Comparison of ENCODE assay signal across 11 mouse cellular contexts in genomic region chr3:87097969-87098946, GRCm38 (mm10).
A peak's percentile ranks its signal among the peaks of the same experiment; 100 is the strongest.
DNase-seq lines count a peak whose midpoint lies in the region; ATAC-seq and TF ChIP-seq lines count a peak whose summit lies in the region.
"Had no signal": no experiment of that assay in that cellular context is flagged by ENCODE, and none has a peak within 500 bp of the region (broad histone marks: within the 10 kb centered on the region; RNA-seq: fewer than 3 reads in every experiment).

No protein-coding gene starts in this region.

- H3K27me3 ChIP-seq in midbrain, embryonic 13.5 days, result no peaks in the 10 kb centered on the region
- no peaks in the 10 kb centered on the region for H3K27me3 ChIP-seq in midbrain, embryonic 10.5 days (ENCODE audit: low read depth, poor library complexity, severe bottlenecking)

- peak; percentile 28 to 44 for DNase-seq in cerebellum, postnatal 10 days
- no peak for DNase-seq in cerebellum, adult 11 months
- DNase-seq in midbrain, embryonic 10.5 days (ENCODE audit: low spot score), result no peak
- peak; percentile 39 to 49 for DNase-seq in layer of hippocampus, adult 2 months (ENCODE audit: low spot score in 2 of 2)
- DNase-seq in testis, postnatal 10 days (ENCODE audit: low spot score), result peak; percentile 71
- no peak for DNase-seq in embryo, embryonic 11 days
- no peak for DNase-seq in urinary bladder, postnatal 4 days (ENCODE audit: low spot score in 2 of 2)
- DNase-seq: lung, postnatal 4 days had no signal

- H3K4me1 ChIP-seq in midbrain, embryonic 13.5 days (replicated peaks), result peaks cover 38% of the 10 kb centered on the region
- H3K4me1 ChIP-seq in midbrain, embryonic 10.5 days, result peaks cover 44% of the 10 kb centered on the region

- peaks cover 19% of the 10 kb centered on the region for H3K36me3 ChIP-seq in midbrain, embryonic 13.5 days
- peaks cover 67% of the 10 kb centered on the region for H3K36me3 ChIP-seq in midbrain, embryonic 10.5 days

- 79% methylated on average over 19 of the region's 19 CpGs for WGBS in midbrain, embryonic 13.5 days
- 87% methylated on average over 19 of the region's 19 CpGs for WGBS in midbrain, embryonic 10.5 days

- no peak overlapping the region for H3K4me2 ChIP-seq in midbrain, embryonic 13.5 days (replicated peaks)

- peak overlapping the region; percentile 67 for H3K27ac ChIP-seq in midbrain, embryonic 13.5 days
- no peak overlapping the region for H3K27ac ChIP-seq in midbrain, embryonic 10.5 days (replicated peaks)
- peak overlapping the region; percentile 86 for H3K27ac ChIP-seq in layer of hippocampus, adult 2 months
- H3K27ac ChIP-seq: kidney, postnatal 0 days had no signal

- H3K9ac ChIP-seq in midbrain, embryonic 13.5 days (replicated peaks), result no peak overlapping the region

- H3K9me3 ChIP-seq in midbrain, embryonic 13.5 days, result no peaks in the 10 kb centered on the region
- no peaks in the 10 kb centered on the region for H3K9me3 ChIP-seq in midbrain, embryonic 10.5 days (replicated peaks)

- H3K4me3 ChIP-seq in midbrain, embryonic 13.5 days (replicated peaks), result no peak overlapping the region
- no peak overlapping the region for H3K4me3 ChIP-seq in midbrain, embryonic 10.5 days
- H3K4me3 ChIP-seq in layer of hippocampus, adult 2 months, result no peak overlapping the region
- H3K4me3 ChIP-seq: erythroblast, embryonic 14.5 days had no signal

- ATAC-seq in midbrain, embryonic 13.5 days, result peak; percentile 64

- no peak for TF ChIP-seq CTCF in layer of hippocampus, adult 2 months (conservative IDR thresholded peaks at IDR 0.05)

Comparison
In these comparisons a context has a peak if more than half of its experiments do, and no peak if none do; other contexts are left out.
1. DNase-seq: peak in cerebellum, postnatal 10 days (2 of 2), layer of hippocampus, adult 2 months (2 of 2) and testis, postnatal 10 days (single experiment); none in cerebellum, adult 11 months (single experiment), midbrain, embryonic 10.5 days (single experiment), embryo, embryonic 11 days (single experiment) and urinary bladder, postnatal 4 days (0 of 2).